Mouse (Mus musculus) neural tube, embryonic 13.5 days (tissue): ENCODE results near the gene Glyr1. TPM values are rescaled to one million over a fixed set of nuclear protein-coding genes. Genes with fewer than 3 reads are reported as not detected.

ENCODE experiments used
- ATAC-seq: fragments of 200-750 bp; cut with Nextera tagmentation; 2 replicates; pipeline ENCODE4 v1.8.0; 2017; ENCODE audit warnings: low read depth, mild to moderate bottlenecking, moderate TSS enrichment, moderate library complexity
- H3K27ac ChIP-seq: fragments of 300-500 bp; sonication (generic); replicated peaks from 2 replicates; pipeline ENCODE4 v1.5.1; 2015; ENCODE audit warnings: moderate library complexity, mild to moderate bottlenecking, inconsistent platforms
- H3K27me3 ChIP-seq: fragments of 300-500 bp; sonication (generic); 2 replicates; pipeline ENCODE4 v1.6.1; 2015; ENCODE audit warnings: mild to moderate bottlenecking, inconsistent platforms
- H3K36me3 ChIP-seq: fragments of 300-500 bp; sonication (generic); 2 replicates; pipeline ENCODE4 v1.6.1; 2015; ENCODE audit warnings: mild to moderate bottlenecking, inconsistent platforms
- H3K4me1 ChIP-seq: fragments of 300-500 bp; sonication (generic); replicated peaks from 2 replicates; pipeline ENCODE4 v1.6.1; 2015; ENCODE audit warnings: inconsistent platforms
- H3K4me2 ChIP-seq: fragments of 300-500 bp; sonication (generic); 2 replicates; pipeline ENCODE4 v1.6.1; 2015; ENCODE audit warnings: inconsistent platforms, mild to moderate bottlenecking, moderate library complexity
- H3K4me3 ChIP-seq: fragments of 300-500 bp; sonication (generic); 2 replicates; pipeline ENCODE4 v1.5.1; 2015; ENCODE audit warnings: mild to moderate bottlenecking, inconsistent platforms
- H3K9ac ChIP-seq: fragments of 300-500 bp; sonication (generic); 2 replicates; pipeline ENCODE4 v1.6.1; 2015; ENCODE audit warnings: moderate library complexity, mild to moderate bottlenecking, inconsistent platforms
- H3K9me3 ChIP-seq: fragments of 300-500 bp; sonication (generic); 2 replicates; pipeline ENCODE4 v1.6.1; 2016; ENCODE audit warnings: inconsistent platforms
- WGBS: fragments of 180-500 bp; shearing (Covaris S2); methylation state at CpG from one replicate; pipeline ENCODE4 v1.1.7; 2015; 5-methylcytosine and 5-hydroxymethylcytosine counted together
- polyA plus RNA-seq: library from polyadenylated mRNA; unstranded; fragments of >200 nt; fragmentation: Nextera tagmentation; extraction: Ambion mirVana; gene quantifications from 2 replicates; pipeline ENCODE4 v1.2.1, GENCODE M21; 2015

Glyr1 gene
- polyA plus RNA-seq, 1 experiment from 2014 or later = 193 TPM

DNA sequence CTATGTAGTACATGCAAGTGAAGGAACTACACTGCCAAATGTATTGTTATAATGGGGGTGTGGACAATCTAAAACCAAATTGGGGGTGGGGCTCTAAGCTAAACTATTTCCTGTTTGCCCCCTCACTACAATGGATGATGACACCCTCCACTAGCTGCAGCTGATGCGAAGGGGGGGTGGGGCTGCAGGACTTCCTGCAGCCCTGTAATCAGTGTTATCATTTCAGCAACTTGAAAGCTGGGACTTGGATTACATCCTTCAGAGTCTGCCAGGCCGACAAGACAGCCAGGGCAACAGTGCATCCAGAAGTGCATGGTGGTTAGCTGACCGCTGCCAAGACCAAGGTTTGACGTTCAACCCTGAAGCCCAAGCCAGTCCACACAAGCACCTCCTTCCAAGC, 78.0 kb downstream of the Glyr1 start:
- WGBS = 85% methylated on average over 4 of the region's 4 CpGs
- Histone ChIP-seq H3K4me3 (no peak overlapping the region), H3K27ac (no peak overlapping the region), H3K27me3 (no peaks in the 10 kb centered on the region), H3K9me3 (no peaks in the 10 kb centered on the region), H3K4me2 (no peak overlapping the region), H3K9ac (no peak overlapping the region), H3K36me3 (peaks cover 14% of the 10 kb centered on the region; the same call in 1 of the 2 replicates), H3K4me1 (no peaks in the 10 kb centered on the region)
- no peak for ATAC-seq

DNA sequence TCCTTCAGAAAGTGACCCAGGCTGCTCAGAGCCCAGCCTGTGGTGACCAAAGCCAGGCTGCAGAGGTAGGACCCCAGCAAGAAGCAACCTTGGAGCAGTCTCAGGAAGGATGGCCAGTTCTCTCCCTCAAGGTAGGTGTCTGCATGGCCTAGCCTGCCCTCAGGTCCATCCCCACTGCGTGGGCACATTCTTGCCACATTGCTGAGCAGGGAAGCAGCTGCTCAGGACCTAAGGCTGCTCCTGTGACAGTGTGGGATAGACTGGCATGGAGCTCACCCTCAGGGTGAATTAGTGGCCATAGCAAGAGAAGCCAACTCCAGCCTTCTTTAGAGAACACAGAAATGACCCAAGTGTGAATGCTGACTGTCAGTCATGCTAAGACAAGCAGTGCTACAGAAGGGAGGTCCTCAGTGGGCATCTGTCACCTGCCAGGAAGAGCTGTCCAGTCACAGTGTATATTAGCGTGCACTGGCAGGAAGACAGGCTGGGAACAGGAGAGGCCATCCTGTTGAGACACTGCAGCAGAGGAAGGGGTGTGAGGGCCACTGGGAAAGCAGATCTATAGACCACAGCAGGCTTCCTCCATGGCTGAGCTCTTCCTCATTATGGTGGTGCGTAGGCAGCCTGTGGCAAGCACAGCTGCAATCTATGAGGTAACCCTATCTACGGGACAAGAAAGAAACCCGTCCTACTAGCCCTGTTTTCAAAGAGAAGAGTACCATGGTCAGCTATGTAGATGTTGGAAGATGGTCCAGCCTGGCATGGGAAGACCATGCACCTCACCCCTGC, 80.4 kb downstream of the Glyr1 start:
- Histone ChIP-seq H3K4me2 (no peak overlapping the region), H3K4me3 (no peak overlapping the region), H3K9me3 (no peaks in the 10 kb centered on the region), H3K4me1 (peaks cover 11% of the 10 kb centered on the region), H3K9ac (no peak overlapping the region), H3K27me3 (no peaks in the 10 kb centered on the region), H3K36me3 (peaks cover 14% of the 10 kb centered on the region; the same call in 1 of the 2 replicates), H3K27ac (no peak overlapping the region)
- WGBS = 90% methylated on average over 5 of the region's 5 CpGs
- ATAC-seq = no peak

DNA sequence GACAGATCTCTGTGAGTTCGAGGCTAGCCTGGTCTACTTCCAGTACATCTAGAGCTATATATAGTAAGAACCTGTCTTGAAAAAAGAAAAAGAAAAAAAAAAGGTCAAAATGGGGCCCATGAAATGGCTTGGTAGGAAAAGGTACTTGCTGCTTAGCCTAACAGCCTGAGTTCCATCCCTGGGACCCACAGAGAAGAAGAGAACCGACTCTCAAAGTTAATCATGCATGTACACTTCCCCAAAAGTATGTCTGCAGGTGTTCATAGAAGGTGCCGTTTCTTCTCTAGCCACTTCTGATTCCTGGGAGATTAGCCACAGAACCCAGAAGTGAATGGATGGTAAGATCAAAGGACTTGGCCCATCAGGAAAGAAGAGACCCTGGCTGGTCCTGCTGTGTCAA, 81.2 kb downstream of the Glyr1 start:
- no peak overlapping the region for H3K9ac ChIP-seq
- H3K9me3 ChIP-seq = no peaks in the 10 kb centered on the region
- WGBS = 76% methylated on average over 3 of the region's 3 CpGs
- peaks cover 12% of the 10 kb centered on the region for H3K4me1 ChIP-seq
- H3K4me2 ChIP-seq = no peak overlapping the region
- no peak overlapping the region for H3K27ac ChIP-seq
- peaks cover 14% of the 10 kb centered on the region; the same call in 1 of the 2 replicates for H3K36me3 ChIP-seq
- no peak for ATAC-seq
- H3K4me3 ChIP-seq = no peak overlapping the region
- no peaks in the 10 kb centered on the region for H3K27me3 ChIP-seq

DNA sequence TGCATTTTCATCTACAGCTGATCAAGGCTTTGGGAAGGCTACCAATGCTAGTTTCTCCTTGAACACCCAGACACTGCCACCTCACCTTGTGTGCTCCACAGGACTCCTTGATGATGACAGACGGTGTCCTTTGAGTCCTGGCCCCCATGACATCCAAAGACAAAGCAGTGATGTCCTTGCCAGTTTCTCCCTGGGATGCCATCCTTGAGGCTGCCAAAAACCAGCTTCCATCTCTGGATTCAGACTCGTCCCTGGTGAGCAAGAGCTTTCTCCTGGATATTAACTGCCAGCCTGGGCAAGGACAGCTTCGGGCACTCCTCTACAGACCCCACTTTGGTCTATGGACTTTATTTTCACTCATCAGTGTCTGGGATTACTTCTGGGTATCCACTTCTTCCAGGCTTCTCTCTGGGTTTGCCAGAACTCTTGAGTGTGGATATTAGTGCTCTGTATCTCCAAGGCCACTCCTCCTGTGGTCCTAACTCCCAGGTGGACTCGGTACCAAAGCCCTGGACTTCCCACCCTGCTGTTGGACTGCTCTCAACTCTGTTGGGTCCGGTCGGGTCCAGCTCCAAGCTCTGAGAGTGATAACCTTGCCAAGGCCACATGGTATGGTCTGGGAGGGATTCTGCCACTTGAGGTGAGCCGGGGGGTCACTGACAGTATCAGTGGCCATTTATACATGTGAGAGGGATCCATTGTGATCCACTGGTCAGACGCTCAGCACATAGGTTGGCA, 84.1 kb downstream of the Glyr1 start:
- no peak overlapping the region for H3K27ac ChIP-seq
- no peak for ATAC-seq
- H3K4me2 ChIP-seq = peak overlapping the region; percentile 89
- H3K36me3 ChIP-seq = 0 out of 2 replicates have a peak, but pooled peaks cover 6% of the 10 kb centered on the region
- peak overlapping the region; percentile 66; the same call in 1 of the 2 replicates for H3K4me3 ChIP-seq
- H3K9me3 ChIP-seq = no peaks in the 10 kb centered on the region
- H3K4me1 ChIP-seq = peaks cover 29% of the 10 kb centered on the region
- 93% methylated on average over 8 of the region's 8 CpGs for WGBS
- H3K9ac ChIP-seq = no peak overlapping the region; the same call in 1 of the 2 replicates
- H3K27me3 ChIP-seq = no peaks in the 10 kb centered on the region

DNA sequence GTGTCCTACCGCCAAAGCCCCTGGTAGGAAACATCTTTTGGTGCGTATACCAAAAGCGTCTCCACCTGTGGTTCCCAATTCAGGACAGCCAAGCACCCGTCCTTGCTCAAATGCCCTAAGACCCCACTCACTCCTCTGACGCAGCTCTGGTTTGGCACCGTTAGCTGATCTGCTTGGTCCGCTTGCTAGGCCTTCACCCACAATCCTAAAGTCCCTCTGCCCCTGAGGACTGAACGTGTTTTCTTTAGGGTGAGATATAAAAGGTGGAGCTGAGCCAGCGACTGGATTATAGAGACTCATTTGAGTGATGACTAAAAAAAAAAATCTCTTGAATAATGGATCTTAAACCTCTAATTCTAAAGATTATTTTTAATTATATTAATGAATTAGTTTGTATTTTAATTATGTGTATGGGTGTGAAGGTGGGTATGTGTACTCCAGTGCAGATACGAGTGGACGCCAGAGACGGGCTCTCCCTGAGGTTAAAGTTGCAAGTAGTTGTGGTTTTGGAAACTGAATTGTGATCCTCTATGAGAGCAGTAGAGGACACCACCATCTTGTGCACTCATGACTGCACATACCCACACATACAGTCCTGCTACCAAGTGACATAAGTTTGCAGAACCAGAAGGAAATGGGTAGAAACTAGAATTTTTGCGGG, 84.8 kb downstream of the Glyr1 start:
- H3K9me3 ChIP-seq = no peaks in the 10 kb centered on the region
- H3K4me1 ChIP-seq = peaks cover 29% of the 10 kb centered on the region
- peak overlapping the region; percentile 83 for H3K9ac ChIP-seq
- H3K4me3 ChIP-seq = peak overlapping the region; percentile 66
- H3K27me3 ChIP-seq = no peaks in the 10 kb centered on the region
- peak overlapping the region; percentile 89 for H3K4me2 ChIP-seq
- ATAC-seq = peak; percentile 27
- H3K36me3 ChIP-seq = peaks cover 12% of the 10 kb centered on the region; the same call in 1 of the 2 replicates
- 22% methylated on average over 13 of the region's 13 CpGs for WGBS
- H3K27ac ChIP-seq = peak overlapping the region; percentile 84

Other genes starting within 250 kb of the Glyr1 start
- gene 4930562C15Rik, start 214.4 kb downstream of the Glyr1 start, polyA plus RNA-seq = 0.42 and 0.52 TPM in 2 replicates
- 54.4 and 66.3 TPM in 2 replicates for gene Ubald1, start 169.5 kb downstream of the Glyr1 start, polyA plus RNA-seq
- gene Mgrn1, start 163.6 kb downstream of the Glyr1 start, polyA plus RNA-seq = 105 and 110 TPM in 2 replicates
- 134 and 143 TPM in 2 replicates for gene Nudt16l1, start 111.1 kb downstream of the Glyr1 start, polyA plus RNA-seq
- 64.0 and 67.0 TPM in 2 replicates for gene Anks3, start 85.7 kb downstream of the Glyr1 start, polyA plus RNA-seq
- not detected in 2 replicates for gene Sept12, start 52.0 kb downstream of the Glyr1 start, polyA plus RNA-seq
- gene Smim22, start 42.6 kb downstream of the Glyr1 start, polyA plus RNA-seq = 2.5 TPM in 1 of 2 replicates, not detected in the other
- gene Rogdi, start 36.3 kb downstream of the Glyr1 start, polyA plus RNA-seq = 157 and 171 TPM in 2 replicates
- gene Ubn1, start 194 bp upstream of the Glyr1 start, polyA plus RNA-seq = 16.0 and 16.6 TPM in 2 replicates
- gene Ppl, start 82.6 kb upstream of the Glyr1 start, polyA plus RNA-seq = 0.18 and 0.39 TPM in 2 replicates
- gene Sec14l5, start 97.2 kb upstream of the Glyr1 start, polyA plus RNA-seq = 0.54 and 0.63 TPM in 2 replicates
- gene Nagpa, start 154.1 kb upstream of the Glyr1 start, polyA plus RNA-seq = 11.0 and 11.9 TPM in 2 replicates
- gene AU021092, start 172.4 kb upstream of the Glyr1 start, polyA plus RNA-seq = 9.9 and 10.9 TPM in 2 replicates
- gene Alg1, start 183.8 kb upstream of the Glyr1 start, polyA plus RNA-seq = 35.2 and 36.6 TPM in 2 replicates
- gene Eef2kmt, start 206.1 kb upstream of the Glyr1 start, polyA plus RNA-seq = 5.5 and 8.8 TPM in 2 replicates